Mouse (Mus musculus) frontal cortex, adult (tissue): Measurements from ENCODE around the gene Zbtb4.
A peak's percentile ranks its signal among the peaks of the same experiment; 100 is the strongest.
"Not testable (repeated sequence)": the region's sequence is repeated elsewhere in the genome, so short reads cannot be mapped to it uniquely, and the experiment has no call there.

Experiments used
- ATAC-seq: cut with Nextera tagmentation; 2 replicates; pipeline ENCODE4 v1.9.2; 2017; ENCODE audit warnings: mild to moderate bottlenecking, moderate library complexity, mixed read lengths; ENCODE audit not compliant: low TSS enrichment

The Zbtb4 gene

GRCm38 (mm10) chr11:69765221-69766125 lies at the start of gene Zbtb4:
Gene Zbtb4 (plus strand): TSS chr11:69765912.
- peak; percentile 32; the same call in 1 of the 2 replicates for ATAC-seq

- ATAC-seq = no peak
These were observed 49.8 kb upstream of the Zbtb4 start for GRCm38 (mm10) chr11:69715929-69716328.

- ATAC-seq = no peak
These were observed 48.8 kb upstream of the Zbtb4 start for GRCm38 (mm10) chr11:69716953-69717352.

- no peak for ATAC-seq
These were observed 47.1 kb upstream of the Zbtb4 start for GRCm38 (mm10) chr11:69718661-69719060.

- ATAC-seq = no peak
These were observed 46.3 kb upstream of the Zbtb4 start for GRCm38 (mm10) chr11:69719423-69719822.

- no peak for ATAC-seq
These were observed 44.9 kb upstream of the Zbtb4 start for GRCm38 (mm10) chr11:69720852-69721251.

- no peak for ATAC-seq
These were observed 42.6 kb upstream of the Zbtb4 start for GRCm38 (mm10) chr11:69723074-69723473.

GRCm38 (mm10) chr11:69725951-69726350 lies 39.8 kb upstream of the Zbtb4 start:
- no peak for ATAC-seq

- no peak for ATAC-seq
These were observed 36.6 kb upstream of the Zbtb4 start for GRCm38 (mm10) chr11:69729063-69729462.

- ATAC-seq = not testable (repeated sequence)
These were observed 34.3 kb upstream of the Zbtb4 start for GRCm38 (mm10) chr11:69731408-69731807.

GRCm38 (mm10) chr11:69751635-69752034 lies 14.1 kb upstream of the Zbtb4 start:
- no peak for ATAC-seq

GRCm38 (mm10) chr11:69752686-69753085 lies 13.0 kb upstream of the Zbtb4 start:
- ATAC-seq = no peak

- ATAC-seq = no peak
These were observed 11.5 kb upstream of the Zbtb4 start for GRCm38 (mm10) chr11:69754233-69754632.

- no peak for ATAC-seq
These were observed 11.0 kb upstream of the Zbtb4 start for GRCm38 (mm10) chr11:69754701-69755100.

GRCm38 (mm10) chr11:69757303-69758089 lies 8.2 kb upstream of the Zbtb4 start:
- no peak for ATAC-seq

- ATAC-seq = peak; percentile 73
These were observed 7.6 kb upstream of the Zbtb4 start for GRCm38 (mm10) chr11:69758090-69758456.

- peak; percentile 87 for ATAC-seq
These were observed 7.2 kb upstream of the Zbtb4 start, which contains the start of gene Polr2a for GRCm38 (mm10) chr11:69758478-69758970. Gene Polr2a (minus strand): TSS chr11:69758637.

GRCm38 (mm10) chr11:69758971-69759721 lies 6.6 kb upstream of the Zbtb4 start:
- ATAC-seq = peak; percentile 67

GRCm38 (mm10) chr11:69760160-69760900 lies 5.4 kb upstream of the Zbtb4 start:
- ATAC-seq = no peak

- no peak for ATAC-seq
These were observed 4.9 kb upstream of the Zbtb4 start for GRCm38 (mm10) chr11:69760901-69761200.

GRCm38 (mm10) chr11:69761868-69762267 lies 3.8 kb upstream of the Zbtb4 start, which contains the start of gene Slc35g3:
Gene Slc35g3 (minus strand): TSS chr11:69761968.
- ATAC-seq = no peak
